Mouse (Mus musculus): ENCODE data around the gene Slc6a3. TPM values are rescaled to one million over a fixed set of nuclear protein-coding genes. Genes with fewer than 3 reads are reported as not detected.

Gene Slc6a3
- total RNA-seq, 2 experiments from 2014 or later = 0.15 to 0.27 TPM

DNA sequence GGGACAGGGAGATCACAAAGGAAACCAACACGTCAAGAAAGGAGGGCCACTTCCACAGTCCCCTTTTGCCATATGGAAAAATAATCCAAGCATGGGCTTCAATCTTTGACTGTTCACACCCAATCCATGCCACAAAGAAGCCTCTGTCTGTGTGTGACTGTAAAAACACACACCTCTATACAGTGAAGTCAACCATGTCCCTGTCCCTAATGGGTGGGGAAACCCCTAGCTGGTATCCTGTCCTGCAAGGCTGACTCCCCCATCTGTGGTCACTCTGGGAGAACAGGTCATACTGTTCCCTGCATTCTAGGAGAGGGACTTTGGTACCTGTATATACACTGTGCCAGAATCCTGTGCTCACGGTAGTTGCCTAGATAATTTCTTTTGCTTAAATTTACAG is 40.7 kb downstream of the Slc6a3 start:
- DNase-seq (ENCODE audit: low spot score in 2 of 2) = no peak

- no peak for DNase-seq (ENCODE audit: low spot score in 2 of 2)
Measured at GRCm38 (mm10) chr13:73591488-73591887, 54.9 kb downstream of the Slc6a3 start.

DNA sequence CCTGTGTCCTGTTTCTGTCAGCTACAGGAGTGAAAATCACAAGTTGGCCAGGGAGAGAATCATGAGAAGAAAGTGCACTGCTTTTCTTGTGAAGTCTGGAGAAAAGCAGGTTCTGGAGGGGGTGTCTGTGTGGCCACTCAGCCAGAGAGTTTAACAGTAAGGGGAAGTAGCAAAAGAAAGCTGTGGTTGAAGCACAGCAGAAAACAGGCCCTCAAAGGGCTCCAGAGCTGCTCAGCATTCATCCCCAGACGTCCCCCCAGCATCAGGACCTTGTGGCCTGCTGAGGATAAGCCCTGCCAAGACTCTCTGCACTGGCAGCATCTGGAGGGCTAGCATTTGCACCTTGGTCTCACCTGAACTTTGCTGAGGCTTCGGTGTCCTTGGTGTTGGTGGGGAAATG is 56.0 kb downstream of the Slc6a3 start:
- no peak for DNase-seq (ENCODE audit: low spot score in 2 of 2)

GRCm38 (mm10) chr13:73596276-73596675 is 59.7 kb downstream of the Slc6a3 start:
- DNase-seq (ENCODE audit: low spot score in 2 of 2) = no peak

GRCm38 (mm10) chr13:73600217-73600616 is 63.7 kb downstream of the Slc6a3 start:
- no peak for DNase-seq (ENCODE audit: low spot score in 2 of 2)

- no peak for DNase-seq (ENCODE audit: low spot score in 2 of 2)
Measured at GRCm38 (mm10) chr13:73603046-73603445, 66.5 kb downstream of the Slc6a3 start.

GRCm38 (mm10) chr13:73603522-73604155 is 67.1 kb downstream of the Slc6a3 start, which contains the start of gene Clptm1l:
TSS of gene Clptm1l (plus strand) at chr13:73604006.
- DNase-seq (ENCODE audit: low spot score in 2 of 2) = peak; percentile 98 to 99

GRCm38 (mm10) chr13:73604156-73604957 is 67.8 kb downstream of the Slc6a3 start:
- DNase-seq (ENCODE audit: low spot score in 2 of 2) = no peak

GRCm38 (mm10) chr13:73618406-73618805 is 81.9 kb downstream of the Slc6a3 start:
- no peak for DNase-seq (ENCODE audit: low spot score in 2 of 2)

- DNase-seq (ENCODE audit: low spot score in 2 of 2) = no peak
Measured at GRCm38 (mm10) chr13:73620637-73621036, 84.1 kb downstream of the Slc6a3 start.

GRCm38 (mm10) chr13:73626410-73626744 is 89.8 kb downstream of the Slc6a3 start:
- DNase-seq (ENCODE audit: low spot score in 2 of 2) = no peak

DNA sequence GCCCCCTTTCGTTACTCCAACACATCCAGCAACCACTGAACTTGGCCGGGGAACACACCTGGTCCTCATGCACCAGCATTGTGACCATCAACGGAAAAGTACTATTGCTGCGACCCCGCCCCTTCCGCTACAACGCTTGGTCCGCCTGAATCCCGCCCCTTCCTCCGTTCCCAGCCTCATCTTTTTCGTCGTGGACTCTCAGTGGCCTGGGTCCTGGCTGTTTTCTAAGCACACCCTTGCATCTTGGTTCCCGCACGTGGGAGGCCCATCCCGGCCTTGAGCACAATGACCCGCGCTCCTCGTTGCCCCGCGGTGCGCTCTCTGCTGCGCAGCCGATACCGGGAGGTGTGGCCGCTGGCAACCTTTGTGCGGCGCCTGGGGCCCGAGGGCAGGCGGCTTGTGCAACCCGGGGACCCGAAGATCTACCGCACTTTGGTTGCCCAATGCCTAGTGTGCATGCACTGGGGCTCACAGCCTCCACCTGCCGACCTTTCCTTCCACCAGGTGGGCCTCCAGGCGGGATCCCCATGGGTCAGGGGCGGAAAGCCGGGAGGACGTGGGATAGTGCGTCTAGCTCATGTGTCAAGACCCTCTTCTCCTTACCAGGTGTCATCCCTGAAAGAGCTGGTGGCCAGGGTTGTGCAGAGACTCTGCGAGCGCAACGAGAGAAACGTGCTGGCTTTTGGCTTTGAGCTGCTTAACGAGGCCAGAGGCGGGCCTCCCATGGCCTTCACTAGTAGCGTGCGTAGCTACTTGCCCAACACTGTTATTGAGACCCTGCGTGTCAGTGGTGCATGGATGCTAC is 90.4 kb downstream of the Slc6a3 start, which contains the start of gene Tert:
Gene Tert, plus strand, starts transcription at position 167 of the 805 bp plus-strand sequence.
- peak; percentile 30 to 50 for DNase-seq (ENCODE audit: low spot score in 2 of 2)

Other genes starting within 250 kb of the Slc6a3 start
- gene Mrpl36, start 208.2 kb upstream of the Slc6a3 start, total RNA-seq (2021) = 10 to 100 TPM; 30.2 to 37.9 TPM
- gene Ndufs6, start 208.2 kb upstream of the Slc6a3 start, total RNA-seq (2021) = 100 to 1,000 TPM; 164 to 169 TPM
- gene Lpcat1, start 69.5 kb upstream of the Slc6a3 start, total RNA-seq (2021) = 10 to 100 TPM; 35.0 to 37.7 TPM
- 100 to 1,000 TPM; 118 to 123 TPM for gene Clptm1l, start 67.3 kb downstream of the Slc6a3 start, total RNA-seq (2021)
- 1 to 10 TPM; 2.4 to 3.6 TPM for gene Tert, start 90.2 kb downstream of the Slc6a3 start, total RNA-seq (2021)
- gene Slc6a18, start 141.3 kb downstream of the Slc6a3 start, total RNA-seq (2021) = not detected
- gene Slc6a19, start 168.1 kb downstream of the Slc6a3 start, total RNA-seq (2021) = under 1 TPM in 1 of 2 experiments, not detected in 1; 0.17 TPM
- 1 to 10 TPM; 2.9 to 5.1 TPM for gene Slc12a7, start 196.3 kb downstream of the Slc6a3 start, total RNA-seq (2021)

All from layer of hippocampus, adult 18-20 months (tissue).